ENCODE assay signal across 14 mouse cellular contexts in genomic region chr5:113862418-113862817, GRCm38 (mm10). TPM values are rescaled to one million over a fixed set of nuclear protein-coding genes. Genes with fewer than 3 reads are reported as not detected.
DNase-seq lines count a peak whose midpoint lies in the region; ATAC-seq and TF ChIP-seq lines count a peak whose summit lies in the region.
"Had no signal": no experiment of that assay in that cellular context is flagged by ENCODE, and none has a peak within 500 bp of the region (broad histone marks: within the 10 kb centered on the region; RNA-seq: fewer than 3 reads in every experiment).

No protein-coding gene starts in this region.

- no peak for TF ChIP-seq CTCF in brain, embryonic 14.5 days (IDR thresholded peaks at IDR 0.05; ENCODE audit: borderline replicate concordance, extremely low read depth, insufficient read depth, insufficient read length)

- DNase-seq in frontal cortex, postnatal 14 days (ENCODE audit: low spot score in 2 of 2) = no peak
- peak; percentile 73 for DNase-seq in brain, embryonic 14.5 days (ENCODE audit: low read depth)
- DNase-seq in cerebellum, postnatal 36 days = peak; percentile 64 to 68
- DNase-seq in spleen, postnatal 10 days (ENCODE audit: low spot score in 2 of 2) = no peak
- no peak for DNase-seq in heart, postnatal 10 days
- no peak for DNase-seq in thymus, postnatal 36 days
- DNase-seq: adrenal gland, postnatal 36 days; heart, adult 2 months; kidney, adult 11 months had no signal

- no peaks in the 10 kb centered on the region for H3K9me3 ChIP-seq in hindbrain, embryonic 16.5 days (ENCODE audit: control insufficient read depth, low read length)
- H3K9me3 ChIP-seq: embryonic facial prominence, embryonic 15.5 days had no signal

- ATAC-seq in frontal cortex, adult (ENCODE audit: low TSS enrichment) = peak; percentile 77; the same call in 1 of the 2 replicates
- peak; percentile 22; the same call in 1 of the 2 replicates for ATAC-seq in hindbrain, embryonic 16.5 days
- ATAC-seq: lung, postnatal 0 days had no signal

- 64% methylated on average over 4 of the region's 4 CpGs for WGBS in hindbrain, embryonic 16.5 days

- H3K4me3 ChIP-seq in hindbrain, embryonic 16.5 days (ENCODE audit: low read length) = no peak overlapping the region
- H3K4me3 ChIP-seq: embryonic facial prominence, embryonic 15.5 days; heart, adult 2 months had no signal

- no peak overlapping the region for H3K9ac ChIP-seq in hindbrain, embryonic 16.5 days (ENCODE audit: low read depth, low read length)
- H3K9ac ChIP-seq: embryonic facial prominence, embryonic 15.5 days had no signal

- H3K27me3 ChIP-seq in hindbrain, embryonic 16.5 days (replicated peaks; ENCODE audit: control insufficient read depth, insufficient read depth, low read length) = no peaks in the 10 kb centered on the region
- H3K27me3 ChIP-seq: embryonic facial prominence, embryonic 15.5 days had no signal

- H3K27ac ChIP-seq in hindbrain, embryonic 16.5 days (ENCODE audit: low read depth, low read length) = peak overlapping the region; percentile 21; the same call in 1 of the 2 replicates
- H3K27ac ChIP-seq: embryonic facial prominence, embryonic 15.5 days; heart, adult 2 months had no signal

- H3K4me2 ChIP-seq in hindbrain, embryonic 16.5 days (ENCODE audit: low read length) = no peak overlapping the region
- H3K4me2 ChIP-seq: embryonic facial prominence, embryonic 15.5 days; liver, embryonic 11.5 days had no signal

- peaks cover 14% of the 10 kb centered on the region for H3K36me3 ChIP-seq in hindbrain, embryonic 16.5 days (ENCODE audit: control insufficient read depth, insufficient read depth, low read length)

- TF ChIP-seq POLR2A in brain, embryonic 14.5 days (IDR thresholded peaks at IDR 0.05; ENCODE audit: borderline replicate concordance, extremely low read depth, insufficient read depth, insufficient read length, poor library complexity, severe bottlenecking) = no peak

- peaks cover 3% of the 10 kb centered on the region for H3K4me1 ChIP-seq in hindbrain, embryonic 16.5 days (ENCODE audit: control insufficient read depth, insufficient read depth, low read depth, low read length)

- intact Hi-C loops in heart, postnatal 10 days (cut with DNase I) = no loop called here

RNA-seq across cellular contexts. Expression of gene Selplg, which starts 30.0 kb away (rescaled TPM):
- polyA plus RNA-seq in brain, embryonic 14.5 days (2012; rRNA removed) = 0.88 and 1.3 TPM in 2 replicates
- 1.9 and 2.5 TPM in 2 replicates for polyA plus RNA-seq in hindbrain, embryonic 16.5 days (2015; fragmentation: Nextera tagmentation; extraction: Ambion mirVana)
- total RNA-seq in heart, postnatal 10 days (2021) = 1 to 10 TPM; 2.0 to 2.1 TPM

RNA-seq across cellular contexts. Expression of gene Coro1c, which starts 46.1 kb away (rescaled TPM):
- polyA plus RNA-seq in brain, embryonic 14.5 days (2012; rRNA removed) = 136 and 202 TPM in 2 replicates
- 176 and 191 TPM in 2 replicates for polyA plus RNA-seq in hindbrain, embryonic 16.5 days (2015; fragmentation: Nextera tagmentation; extraction: Ambion mirVana)
- total RNA-seq in heart, postnatal 10 days (2021) = 10 to 100 TPM; 73.1 to 76.1 TPM

Comparison
In these comparisons a context has a peak if more than half of its experiments do, and no peak if none do; other contexts are left out.
1. DNase-seq: peak in brain, embryonic 14.5 days (single experiment) and cerebellum, postnatal 36 days (2 of 2); none in frontal cortex, postnatal 14 days (0 of 2), spleen, postnatal 10 days (0 of 2), heart, postnatal 10 days (0 of 2) and thymus, postnatal 36 days (0 of 2).